Mouse (Mus musculus) common myeloid progenitor, adult 5-6 weeks (primary cell): ENCODE measurements at regions not wholly inside any gene's neighbourhood (a gene's known extent, or its start where the extent isn't known, plus 50 kb on each side); places are given as distances from the start of the nearest gene placed in this dataset.

Experiments
- ATAC-seq: replicated peaks from 2 replicates; pipeline ENCODE4 v1.8.0; 2016; ENCODE audit warnings: low read depth, mild to moderate bottlenecking, moderate TSS enrichment, inconsistent platforms; ENCODE audit not compliant: poor library complexity, severe bottlenecking

- no peak for ATAC-seq
These were observed 639.2 kb upstream of the Gm11114 start for GRCm38 (mm10) chr9:84673327-84673726.

DNA sequence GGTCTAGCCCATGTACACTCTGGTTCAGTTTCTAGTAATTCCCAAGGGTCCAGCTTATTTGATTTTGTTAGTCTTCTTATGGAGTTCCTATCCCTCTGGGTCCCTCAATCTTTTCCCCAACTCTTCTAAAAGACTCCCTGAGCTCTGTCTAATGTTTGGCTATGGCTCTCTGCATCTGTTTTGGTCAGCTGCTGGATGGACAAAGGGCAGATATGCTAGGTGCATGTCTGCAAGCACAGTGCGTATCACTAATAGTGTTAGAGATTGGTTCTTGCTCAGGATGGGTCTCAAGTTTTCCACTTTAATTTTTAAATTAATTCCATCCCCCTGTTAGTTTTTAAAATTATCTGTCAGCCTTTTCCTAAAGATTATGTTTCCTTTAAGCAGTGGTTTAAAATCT is 634.2 kb upstream of the Gm11114 start:
- no peak for ATAC-seq

- ATAC-seq: no peak
These were observed 593.9 kb upstream of the Gm11114 start for GRCm38 (mm10) chr9:84718615-84719191.

GRCm38 (mm10) chr9:84719396-84719795 is 593.2 kb upstream of the Gm11114 start:
- no peak for ATAC-seq

GRCm38 (mm10) chr9:84720454-84720853 is 592.1 kb upstream of the Gm11114 start:
- ATAC-seq: no peak

DNA sequence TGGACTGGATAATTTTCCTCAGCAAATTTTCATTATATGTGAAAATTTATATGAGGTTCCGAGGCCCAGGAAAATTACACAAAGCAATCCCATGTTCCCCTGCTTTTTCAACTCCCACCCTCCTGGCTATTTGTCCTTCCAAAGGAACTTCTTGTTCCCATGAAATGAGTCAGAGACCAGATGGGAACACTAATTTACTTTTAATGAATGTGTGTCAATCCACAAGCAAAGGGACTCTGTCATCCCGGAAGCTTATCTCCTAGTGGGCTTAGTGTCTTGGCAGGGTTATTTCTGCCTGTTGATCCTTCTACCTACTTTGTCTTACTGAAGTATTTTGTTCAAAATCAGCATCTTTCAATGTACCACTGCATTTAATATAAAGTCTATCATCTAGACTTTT is 573.3 kb upstream of the Gm11114 start:
- no peak for ATAC-seq

DNA sequence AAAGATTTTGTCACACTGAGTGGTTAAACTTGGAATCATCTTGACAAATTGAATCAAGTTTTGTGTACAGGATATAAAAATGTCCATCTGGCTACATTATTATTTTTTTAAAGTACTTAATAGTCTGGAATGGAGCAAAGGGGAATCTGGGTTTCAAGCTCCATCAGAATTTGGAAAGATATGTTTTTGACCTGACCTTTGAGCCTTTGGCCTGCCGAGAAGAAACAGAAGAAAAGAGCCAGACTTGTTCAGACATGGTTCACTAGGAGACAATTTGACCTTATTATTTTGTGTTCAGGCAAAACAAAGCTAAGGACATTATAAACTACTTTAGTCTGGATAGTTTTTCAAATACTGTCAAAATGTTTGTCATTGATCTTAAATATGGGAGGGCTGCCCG is 572.2 kb upstream of the Gm11114 start:
- ATAC-seq: no peak

GRCm38 (mm10) chr9:84754332-84754731 is 558.2 kb upstream of the Gm11114 start:
- ATAC-seq: no peak

- ATAC-seq: no peak
These were observed 557.7 kb upstream of the Gm11114 start for GRCm38 (mm10) chr9:84754828-84755227.

DNA sequence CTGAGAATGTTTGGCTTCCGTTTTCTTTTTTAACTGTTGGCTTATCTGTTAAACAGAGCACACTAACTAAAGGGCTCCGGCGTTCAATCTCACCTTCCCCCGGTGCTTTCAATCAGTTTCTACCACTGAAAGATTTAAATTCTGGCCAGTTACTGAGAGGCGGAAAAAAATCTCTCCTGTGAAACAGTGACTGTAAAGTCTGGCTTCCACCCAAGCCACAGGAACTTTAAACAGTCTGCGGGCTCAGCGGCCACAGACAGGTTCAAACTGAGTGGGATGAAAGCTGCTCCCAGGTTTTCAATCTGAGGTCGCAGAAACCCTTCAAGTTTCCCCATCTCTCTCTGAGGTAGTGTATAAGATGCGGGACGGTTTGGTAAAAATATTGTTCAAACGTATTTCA is 538.2 kb upstream of the Gm11114 start:
- ATAC-seq: peak; percentile 48

GRCm38 (mm10) chr9:84775190-84775589 is 537.4 kb upstream of the Gm11114 start:
- peak; percentile 99 for ATAC-seq

GRCm38 (mm10) chr9:84779125-84779524 is 533.4 kb upstream of the Gm11114 start:
- no peak for ATAC-seq

DNA sequence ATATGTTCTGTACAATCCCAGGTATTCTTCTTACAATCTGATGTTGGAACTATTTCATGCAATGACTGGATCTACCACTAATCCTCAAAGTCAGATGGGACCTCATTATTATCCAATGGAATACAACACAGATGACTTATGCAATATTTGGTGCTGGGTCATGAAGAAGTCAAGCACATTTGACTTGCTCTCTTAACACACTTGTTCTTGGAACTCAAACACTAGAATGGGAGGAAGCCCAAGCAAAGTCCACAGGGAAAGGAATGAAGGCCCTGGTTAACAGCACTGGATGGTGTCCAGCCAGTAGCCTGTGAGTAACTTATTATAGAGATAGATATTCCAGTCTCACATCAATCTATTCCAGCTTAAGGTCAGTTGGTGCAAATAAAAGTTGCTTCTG is 486.8 kb upstream of the Gm11114 start:
- ATAC-seq: no peak

DNA sequence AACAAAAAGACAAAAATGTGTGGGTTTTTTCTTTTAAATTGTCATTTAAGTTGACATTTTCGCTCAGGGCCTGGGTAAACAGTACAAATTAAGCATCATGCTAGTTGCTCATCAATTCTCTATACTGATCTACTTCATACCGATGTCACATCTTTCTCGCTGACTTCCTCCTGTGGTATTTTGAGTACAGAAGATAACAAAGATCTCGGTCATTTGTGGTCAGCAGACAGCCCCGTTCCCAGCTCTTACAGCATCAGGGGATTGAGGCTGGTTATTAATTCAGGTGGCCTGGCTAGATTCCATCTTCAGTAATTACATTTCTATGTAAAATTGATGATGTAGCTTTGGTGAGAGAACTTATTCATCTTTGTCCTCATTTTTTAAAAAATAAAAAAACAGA is 483.6 kb upstream of the Gm11114 start:
- peak; percentile 62 for ATAC-seq

DNA sequence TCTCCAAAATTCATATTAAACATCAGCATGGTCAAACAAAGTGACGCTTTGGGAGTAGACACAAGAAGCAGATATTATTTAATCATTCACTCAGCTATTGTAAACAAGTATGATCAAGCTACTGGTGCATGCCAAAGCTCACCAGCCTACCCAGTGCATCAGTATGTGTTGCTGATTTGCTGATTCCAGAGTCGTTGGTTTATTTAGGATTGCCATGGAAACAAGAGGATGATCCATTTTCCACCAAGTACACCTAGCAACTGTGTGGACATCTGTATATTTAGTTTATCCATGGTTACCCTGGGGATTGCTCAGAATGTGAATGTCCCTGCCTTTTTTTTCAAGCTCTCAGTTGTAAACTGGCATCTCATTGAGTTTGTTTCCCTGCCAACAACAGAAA is 481.9 kb upstream of the Gm11114 start:
- no peak for ATAC-seq

GRCm38 (mm10) chr9:84837498-84837897 is 475.1 kb upstream of the Gm11114 start:
- ATAC-seq: no peak

GRCm38 (mm10) chr9:84844021-84844420 is 468.6 kb upstream of the Gm11114 start:
- no peak for ATAC-seq

GRCm38 (mm10) chr9:84861600-84861999 is 451.0 kb upstream of the Gm11114 start:
- ATAC-seq: no peak

DNA sequence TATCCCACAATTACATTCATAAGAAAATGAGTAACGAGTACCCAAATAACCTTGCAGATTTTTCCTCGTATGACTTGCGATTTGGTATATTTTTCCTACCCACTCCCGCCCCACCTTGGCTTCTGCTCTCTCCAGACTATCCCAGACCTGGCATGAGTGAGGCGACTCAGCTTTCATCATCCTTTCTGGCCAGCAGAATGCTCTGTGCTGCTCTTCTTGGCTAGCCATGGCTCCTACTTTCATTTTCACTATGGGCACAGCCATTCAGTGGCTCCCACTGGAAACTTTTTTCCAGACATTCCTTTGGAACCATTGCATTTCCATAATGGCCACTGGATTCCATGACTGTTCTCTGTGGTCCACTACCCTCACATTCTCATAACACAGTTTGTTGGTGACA is 449.1 kb upstream of the Gm11114 start:
- ATAC-seq: no peak

DNA sequence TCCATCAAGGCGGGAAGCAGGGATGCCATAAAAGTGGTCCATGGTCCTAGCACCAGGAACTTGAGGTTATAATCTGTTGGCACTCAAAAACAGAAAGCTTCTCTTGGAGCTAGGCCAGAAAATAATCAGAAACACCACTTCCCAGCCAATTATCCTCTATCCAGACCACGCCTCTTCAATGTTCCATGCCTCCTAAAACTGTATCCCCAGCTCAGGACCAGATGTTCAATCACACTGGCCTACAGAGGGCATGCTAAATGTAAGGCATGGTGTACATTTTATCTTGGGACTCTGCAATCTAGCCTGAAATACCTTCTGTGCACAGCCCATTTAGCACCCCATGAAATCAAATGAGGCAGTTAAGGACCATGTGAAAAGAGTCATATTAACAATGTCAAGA is 418.4 kb upstream of the Gm11114 start:
- no peak for ATAC-seq

DNA sequence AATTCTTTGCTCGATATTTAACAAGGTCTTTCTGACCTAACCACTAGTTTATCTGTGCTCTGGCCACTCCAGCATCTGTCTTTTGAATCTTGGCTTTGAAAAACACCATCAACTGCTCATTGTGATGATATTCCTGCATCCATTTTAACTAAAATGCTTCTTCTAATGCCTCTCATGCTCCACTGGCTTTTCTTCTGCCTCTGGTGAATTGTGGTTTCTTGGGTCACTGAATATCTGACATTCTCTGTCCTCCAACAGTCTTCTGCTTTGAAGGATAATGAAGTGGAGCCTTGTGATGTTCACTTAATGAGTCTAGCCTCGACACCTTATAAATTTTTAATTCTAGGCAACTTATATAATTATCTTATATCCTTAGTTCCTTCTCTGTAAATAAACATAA is 416.5 kb upstream of the Gm11114 start:
- no peak for ATAC-seq

DNA sequence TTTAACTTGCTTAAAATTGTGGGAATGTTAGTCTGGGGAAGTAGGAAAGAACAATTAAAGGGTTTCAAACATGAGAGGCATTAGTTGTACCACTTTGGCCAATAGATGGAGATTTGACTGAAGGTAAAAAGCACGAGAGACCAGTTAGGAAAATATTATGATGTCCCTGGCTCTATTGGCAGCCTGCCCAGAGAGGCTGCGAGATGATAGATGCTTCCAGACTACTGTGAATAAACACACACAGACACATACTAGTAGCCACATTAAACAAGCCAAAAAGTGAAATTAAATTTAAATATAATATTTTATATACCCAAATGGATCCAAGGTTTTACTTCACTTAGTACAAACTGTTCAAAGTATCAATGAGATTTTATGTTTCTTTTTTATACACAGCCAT is 411.9 kb upstream of the Gm11114 start:
- ATAC-seq: no peak

GRCm38 (mm10) chr9:84906244-84906643 is 406.3 kb upstream of the Gm11114 start:
- no peak for ATAC-seq
